Mouse (Mus musculus): ENCODE measurements at regions not wholly inside any gene's neighbourhood (a gene's known extent, or its start where the extent isn't known, plus 50 kb on each side); places are given as distances from the start of the nearest gene placed in this dataset.

DNA sequence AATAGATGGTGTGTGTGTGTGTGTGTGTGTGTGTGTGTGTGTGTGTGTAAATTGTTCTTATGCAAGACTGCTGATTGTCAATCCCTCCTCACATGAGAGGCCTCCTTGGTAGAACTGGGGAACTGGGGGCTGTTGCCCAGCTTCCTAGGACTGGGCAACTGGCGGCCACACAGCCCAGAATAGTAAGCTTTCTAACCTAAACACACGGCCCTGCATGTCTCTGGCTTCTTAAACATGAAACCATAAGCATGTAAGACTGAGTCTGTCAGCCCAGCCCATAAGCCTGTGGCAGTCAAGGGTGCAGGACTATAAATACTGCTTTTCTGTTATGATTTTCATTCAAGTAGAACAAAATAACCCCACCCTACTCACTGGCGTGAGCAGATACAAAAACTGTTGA is 60.7 kb downstream of the Ifng start:
- TF ChIP-seq CTCF (IDR thresholded peaks at IDR 0.05; ENCODE audit: borderline replicate concordance, insufficient read depth, low read depth, low read length) = no peak
- TF ChIP-seq POLR2A (IDR thresholded peaks at IDR 0.05; ENCODE audit: borderline replicate concordance, insufficient read depth, low read length) = no peak
